Mouse (Mus musculus): ENCODE data around the gene Ackr4. TPM values are rescaled to one million over a fixed set of nuclear protein-coding genes. Genes with fewer than 3 reads are reported as not detected.

Gene Ackr4
- polyA plus RNA-seq, 1 experiment from 2014 or later, result 0.46 TPM

GRCm38 (mm10) chr9:104034231-104034630 lies 92.5 kb downstream of the Ackr4 start:
- no peaks in the 10 kb centered on the region for H3K9me3 ChIP-seq
- peaks cover 44% of the 10 kb centered on the region for H3K36me3 ChIP-seq (replicated peaks)
- H3K27ac ChIP-seq, result no peak overlapping the region
- 0 out of 2 replicates have a peak, but pooled peaks cover 5% of the 10 kb centered on the region for H3K4me1 ChIP-seq
- H3K27me3 ChIP-seq (ENCODE audit: poor library complexity, severe bottlenecking), result no peaks in the 10 kb centered on the region
- 89% methylated on average over 8 of the region's 8 CpGs for WGBS
- DNase-seq (ENCODE audit: extremely low spot score, low spot score), result no peak
- no peak overlapping the region for H3K4me3 ChIP-seq

Other genes starting within 250 kb of the Ackr4 start
- 3.8 and 4.4 TPM in 2 replicates for gene Nphp3, start 124.4 kb downstream of the Ackr4 start, polyA plus RNA-seq (2016; fragmentation: Nextera tagmentation; extraction: Ambion mirVana)
- not detected in 2 replicates for gene Gm28305, start 86.3 kb downstream of the Ackr4 start, polyA plus RNA-seq (2016; fragmentation: Nextera tagmentation; extraction: Ambion mirVana)
- 42.8 and 43.0 TPM in 2 replicates for gene Uba5, start 63.8 kb downstream of the Ackr4 start, polyA plus RNA-seq (2016; fragmentation: Nextera tagmentation; extraction: Ambion mirVana)
- gene Acad11, start 63.6 kb downstream of the Ackr4 start, polyA plus RNA-seq (2016; fragmentation: Nextera tagmentation; extraction: Ambion mirVana), result 8.6 and 9.0 TPM in 2 replicates
- 18.9 and 20.5 TPM in 2 replicates for gene Dnajc13, start 136.0 kb upstream of the Ackr4 start, polyA plus RNA-seq (2016; fragmentation: Nextera tagmentation; extraction: Ambion mirVana)
- 0.12 and 0.36 TPM in 2 replicates for gene Acpp, start 210.8 kb upstream of the Ackr4 start, polyA plus RNA-seq (2016; fragmentation: Nextera tagmentation; extraction: Ambion mirVana)

All from forebrain, embryonic 10.5 days (tissue).